Mouse (Mus musculus): ENCODE data around the gene Tle6.

Gene Tle6

DNA sequence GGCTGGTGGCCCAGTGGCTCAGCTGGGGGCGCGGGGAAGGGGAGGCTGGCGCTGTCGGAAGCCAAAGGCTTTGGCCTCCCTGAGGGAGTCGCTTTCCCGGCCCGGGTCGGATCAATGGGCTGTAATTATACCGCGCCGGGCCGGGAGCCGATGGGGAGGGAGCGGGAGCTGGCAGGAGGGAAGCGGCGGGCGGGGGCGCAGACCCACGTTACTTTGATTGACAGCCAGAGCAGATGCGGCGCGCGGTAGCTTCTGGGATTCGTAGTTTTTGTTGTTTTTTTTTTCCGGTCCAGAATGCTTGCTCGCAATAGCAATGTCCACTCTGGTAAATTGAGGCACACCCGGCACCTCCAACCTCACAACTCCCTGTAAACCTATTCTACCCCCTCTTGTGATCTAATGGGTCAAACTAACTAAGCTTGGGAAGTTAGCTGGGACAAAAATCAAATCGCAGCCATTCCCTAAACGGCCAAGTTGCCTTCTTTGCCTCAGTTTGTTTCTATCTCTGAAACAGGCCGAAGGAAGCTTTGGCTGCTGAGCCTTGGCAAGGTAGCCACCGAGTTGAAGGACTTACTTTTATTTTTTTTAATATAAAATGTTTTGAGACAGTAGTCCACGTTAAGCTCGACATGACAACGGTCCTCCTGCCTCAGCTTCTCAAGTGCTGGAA, 29.9 kb downstream of the Tle6 start:
- in situ Hi-C loops (cut with MboI; ENCODE audit: low pct_unique_long_range_greater_than_20kb in 1 of 2, low sequenced_read_pairs in 2 of 2, unreplicated experiment in 1 of 2): no loop called here

- in situ Hi-C loops (cut with MboI; ENCODE audit: low pct_unique_long_range_greater_than_20kb in 1 of 2, low sequenced_read_pairs in 2 of 2, unreplicated experiment in 1 of 2): no loop called here
Measured at GRCm38 (mm10) chr10:81570238-81570800, 30.6 kb downstream of the Tle6 start.

DNA sequence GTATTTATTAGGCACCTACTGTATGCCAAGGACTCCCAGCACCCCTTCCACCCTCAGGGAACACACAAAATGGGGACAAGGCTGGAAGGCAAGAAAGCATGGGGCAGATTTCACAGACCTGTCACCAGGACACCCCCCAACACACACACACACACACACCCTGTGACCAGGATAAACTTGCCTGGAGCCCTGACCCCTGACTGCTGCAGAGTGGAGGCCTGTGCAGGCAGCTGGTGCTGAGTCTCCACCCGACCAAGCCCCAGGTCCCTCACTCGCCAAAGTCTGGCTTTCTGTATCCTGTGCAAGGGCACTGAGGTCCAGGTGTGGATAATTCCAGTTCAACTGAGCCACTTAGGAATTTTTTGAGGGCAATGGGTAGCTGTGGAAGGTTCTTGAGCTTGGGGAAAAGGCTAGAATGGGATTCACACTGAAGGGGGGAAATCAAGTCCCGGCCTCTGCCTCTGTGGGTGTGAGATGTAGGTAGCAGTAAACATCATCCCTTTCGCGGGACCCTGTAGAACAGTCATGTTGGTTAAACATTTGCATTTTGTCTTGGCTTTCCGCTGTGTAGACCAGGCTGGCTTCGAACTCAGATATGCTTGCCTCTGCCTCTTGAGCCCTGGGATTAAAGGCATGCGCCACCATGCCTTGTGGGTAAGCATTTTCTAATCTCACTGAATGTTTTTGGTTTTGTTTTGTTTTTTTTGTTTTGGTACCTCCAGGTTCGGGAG, 31.2 kb downstream of the Tle6 start:
- in situ Hi-C loops (cut with MboI; ENCODE audit: low pct_unique_long_range_greater_than_20kb in 1 of 2, low sequenced_read_pairs in 2 of 2, unreplicated experiment in 1 of 2): no loop called here

GRCm38 (mm10) chr10:81568381-81569191, 32.3 kb downstream of the Tle6 start:
- in situ Hi-C loops (cut with MboI; ENCODE audit: low pct_unique_long_range_greater_than_20kb in 1 of 2, low sequenced_read_pairs in 2 of 2, unreplicated experiment in 1 of 2): no loop called here

DNA sequence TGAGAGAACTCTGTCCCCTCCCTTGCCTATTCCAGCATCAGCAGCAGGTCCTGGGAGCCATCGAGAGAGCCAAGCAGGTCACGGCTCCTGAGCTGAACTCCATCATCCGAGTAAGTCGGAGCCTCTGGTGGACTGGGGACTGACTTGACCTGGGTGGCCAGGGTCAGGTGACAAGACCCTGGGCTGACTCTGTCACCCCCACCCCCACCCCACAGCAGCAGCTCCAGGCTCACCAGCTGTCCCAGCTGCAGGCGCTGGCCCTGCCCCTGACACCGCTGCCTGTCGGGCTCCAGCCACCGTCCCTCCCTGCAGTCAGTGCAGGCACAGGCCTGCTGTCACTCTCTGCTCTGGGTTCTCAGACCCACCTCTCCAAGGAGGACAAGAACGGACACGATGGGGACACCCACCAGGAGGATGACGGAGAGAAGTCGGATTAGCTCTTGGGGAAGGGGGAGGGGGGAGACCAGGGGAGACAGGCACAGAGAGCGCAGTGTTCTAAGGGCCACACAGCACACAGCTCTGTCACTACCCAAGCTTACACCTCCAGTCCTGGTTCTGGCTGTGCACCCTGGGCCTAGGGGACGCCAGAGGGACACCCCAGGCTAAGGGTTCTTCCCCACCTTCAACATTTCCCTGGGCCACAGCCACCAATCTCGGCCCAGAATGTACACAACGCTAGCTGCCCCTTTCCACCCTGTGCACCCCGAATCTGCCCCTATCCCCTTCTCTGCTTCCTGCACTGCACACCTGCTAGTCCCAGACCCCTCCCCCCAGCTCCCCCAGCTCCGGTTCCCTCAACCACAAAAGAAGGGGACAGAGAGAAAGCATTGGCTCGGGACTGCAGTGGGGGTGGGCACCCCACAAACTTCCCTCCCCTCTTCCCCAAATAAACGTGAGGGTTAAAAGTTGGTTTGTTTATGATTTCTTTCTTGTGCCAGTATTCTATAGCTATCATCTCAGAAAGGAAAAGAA, 35.3 kb downstream of the Tle6 start:
- in situ Hi-C loops (cut with MboI; ENCODE audit: low pct_unique_long_range_greater_than_20kb in 1 of 2, low sequenced_read_pairs in 2 of 2, unreplicated experiment in 1 of 2): no loop called here

- in situ Hi-C loops (cut with MboI; ENCODE audit: low pct_unique_long_range_greater_than_20kb in 1 of 2, low sequenced_read_pairs in 2 of 2, unreplicated experiment in 1 of 2): loop anchor here in 1 of 2 experiments (5.0 kb wide), 1 partner anchor 38 kb away; the partner anchor contains the start of gene Tle6
Measured at GRCm38 (mm10) chr10:81564734-81565133, 36.1 kb downstream of the Tle6 start.

GRCm38 (mm10) chr10:81564216-81564615, 36.7 kb downstream of the Tle6 start:
- in situ Hi-C loops (cut with MboI; ENCODE audit: low pct_unique_long_range_greater_than_20kb in 1 of 2, low sequenced_read_pairs in 2 of 2, unreplicated experiment in 1 of 2): loop anchor here in 1 of 2 experiments (5.0 kb wide), 1 partner anchor 38 kb away; the partner anchor contains the start of gene Tle6

- in situ Hi-C loops (cut with MboI; ENCODE audit: low pct_unique_long_range_greater_than_20kb in 1 of 2, low sequenced_read_pairs in 2 of 2, unreplicated experiment in 1 of 2): loop anchor here in 1 of 2 experiments (5.0 kb wide), 1 partner anchor 39 kb away; the partner anchor contains the start of gene Tle6
Measured at GRCm38 (mm10) chr10:81563481-81563880, 37.4 kb downstream of the Tle6 start.

- in situ Hi-C loops (cut with MboI; ENCODE audit: low pct_unique_long_range_greater_than_20kb in 1 of 2, low sequenced_read_pairs in 2 of 2, unreplicated experiment in 1 of 2): loop anchor here in 1 of 2 experiments (5.0 kb wide), 1 partner anchor 40 kb away; the partner anchor contains the start of gene Tle6
Measured at GRCm38 (mm10) chr10:81562411-81562810, 38.5 kb downstream of the Tle6 start.

GRCm38 (mm10) chr10:81560719-81561459, 40.0 kb downstream of the Tle6 start:
- in situ Hi-C loops (cut with MboI; ENCODE audit: low pct_unique_long_range_greater_than_20kb in 1 of 2, low sequenced_read_pairs in 2 of 2, unreplicated experiment in 1 of 2): loop anchor here in 1 of 2 experiments (5.0 kb wide), 1 partner anchor 41 kb away; the partner anchor contains the start of gene Tle6

- in situ Hi-C loops (cut with MboI; ENCODE audit: low pct_unique_long_range_greater_than_20kb in 1 of 2, low sequenced_read_pairs in 2 of 2, unreplicated experiment in 1 of 2): loop anchor here (5.0 to 10.0 kb wide), 3 partner anchors 42 to 55 kb away; partner anchors contain the start of genes Tle6 (in 2 of the 2), BC025920 (in 1 of the 2) and S1pr4 (in 1 of the 2)
Measured at GRCm38 (mm10) chr10:81559627-81560539, 41.0 kb downstream of the Tle6 start.

DNA sequence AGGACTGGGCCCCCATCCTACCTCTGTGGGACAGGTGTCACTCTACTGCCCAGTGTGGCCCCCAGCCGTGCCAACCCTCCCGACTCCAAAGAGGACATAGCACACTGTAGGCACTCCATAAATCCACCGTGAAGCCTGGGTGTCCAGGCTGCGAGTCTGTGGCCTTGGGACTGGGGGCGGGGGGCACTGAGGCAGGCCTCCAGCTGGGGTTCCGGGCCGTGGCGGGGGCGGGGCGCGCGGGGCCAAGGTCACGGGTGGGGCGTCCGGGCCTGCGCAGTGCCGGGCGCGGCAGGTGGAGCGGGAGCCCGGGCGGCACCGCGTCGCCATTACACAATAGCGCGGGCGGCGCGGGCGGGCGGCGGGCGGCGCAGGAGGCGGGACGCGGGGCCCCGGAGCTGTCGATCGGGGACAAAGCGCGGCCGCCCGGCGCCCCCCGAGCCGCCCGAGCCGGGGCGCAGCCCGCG, 41.7 kb downstream of the Tle6 start, which contains the start of gene Aes:
TSS of gene Aes (plus strand) at position 326 of the 464 bp plus-strand sequence.
- in situ Hi-C loops (cut with MboI; ENCODE audit: low pct_unique_long_range_greater_than_20kb in 1 of 2, low sequenced_read_pairs in 2 of 2, unreplicated experiment in 1 of 2): loop anchor here in 1 of 2 experiments (10.0 kb wide), 2 partner anchors 46 to 54 kb away; partner anchors contain the start of genes BC025920, S1pr4 and Tle6

GRCm38 (mm10) chr10:81557491-81557890, 43.4 kb downstream of the Tle6 start:
- in situ Hi-C loops (cut with MboI; ENCODE audit: low pct_unique_long_range_greater_than_20kb in 1 of 2, low sequenced_read_pairs in 2 of 2, unreplicated experiment in 1 of 2): loop anchor here in 1 of 2 experiments (10.0 kb wide), 2 partner anchors 47 to 53 kb away; partner anchors contain the start of genes BC025920, S1pr4 and Tle6

DNA sequence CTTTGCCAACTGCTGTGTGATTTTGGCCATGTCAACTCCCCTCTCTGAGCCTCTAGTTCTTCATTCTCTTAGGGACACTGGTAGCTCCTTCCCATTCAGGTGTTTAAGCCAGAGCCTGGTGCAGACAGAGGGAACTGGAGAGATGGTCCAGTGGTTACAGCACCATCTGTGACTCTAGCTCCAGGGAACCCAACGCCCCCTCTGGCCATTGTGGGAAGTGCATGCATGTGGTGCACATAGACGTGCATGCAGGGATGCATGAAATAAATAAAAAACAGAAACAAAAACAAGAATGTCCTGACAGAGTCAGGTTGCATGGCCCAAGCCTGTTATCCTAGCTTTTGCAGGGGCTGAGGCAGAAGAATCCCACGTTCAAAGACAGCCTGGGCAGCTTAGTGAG, 44.6 kb downstream of the Tle6 start:
- in situ Hi-C loops (cut with MboI; ENCODE audit: low pct_unique_long_range_greater_than_20kb in 1 of 2, low sequenced_read_pairs in 2 of 2, unreplicated experiment in 1 of 2): loop anchor here in 1 of 2 experiments (10.0 kb wide), 2 partner anchors 49 to 51 kb away; partner anchors contain the start of genes BC025920, S1pr4 and Tle6
